Mouse (Mus musculus): ENCODE data around the gene Eral1. TPM values are rescaled to one million over a fixed set of nuclear protein-coding genes. Genes with fewer than 3 reads are reported as not detected.

Eral1 gene
- polyA plus RNA-seq, 1 experiment from 2014 or later, result 12.8 TPM

GRCm38 (mm10) chr11:78113616-78114015, 33.4 kb upstream of the Eral1 start:
- ATAC-seq (ENCODE audit: low FRiP score, low TSS enrichment) (no peak), DNase-seq (ENCODE audit: low spot score) (no peak)
- Histone ChIP-seq H3K27me3 (ENCODE audit: control insufficient read depth, insufficient read depth, low read length) (no peaks in the 10 kb centered on the region), H3K9me3 (ENCODE audit: control insufficient read depth, low read length) (no peaks in the 10 kb centered on the region), H3K36me3 (ENCODE audit: control insufficient read depth, insufficient read depth, low read length) (no peaks in the 10 kb centered on the region), H3K4me2 (replicated peaks; ENCODE audit: low read depth) (no peak overlapping the region), H3K4me1 (replicated peaks; ENCODE audit: control insufficient read depth, insufficient read depth) (no peaks in the 10 kb centered on the region), H3K4me3 (ENCODE audit: low read depth, low read length) (no peak overlapping the region), H3K27ac (replicated peaks) (no peak overlapping the region), H3K9ac (ENCODE audit: low read length) (no peak overlapping the region)
- no peak for TF ChIP-seq EP300 (optimal IDR thresholded peaks at IDR 0.05)
- TF ChIP-seq CTCF (IDR thresholded peaks at IDR 0.05; ENCODE audit: low read depth), result no peak
- 82% methylated on average over 2 of the region's 2 CpGs for WGBS

GRCm38 (mm10) chr11:78104501-78104900, 24.3 kb upstream of the Eral1 start:
- H3K27ac ChIP-seq (replicated peaks), result no peak overlapping the region
- H3K9me3 ChIP-seq (ENCODE audit: control insufficient read depth, low read length), result no peaks in the 10 kb centered on the region
- no peak overlapping the region for H3K4me2 ChIP-seq (replicated peaks; ENCODE audit: low read depth)
- ATAC-seq (ENCODE audit: low FRiP score, low TSS enrichment), result no peak
- no peak overlapping the region for H3K4me3 ChIP-seq (ENCODE audit: low read depth, low read length)
- H3K4me1 ChIP-seq (replicated peaks; ENCODE audit: control insufficient read depth, insufficient read depth), result no peaks in the 10 kb centered on the region
- 96% methylated on average over 5 of the region's 5 CpGs for WGBS
- no peak overlapping the region for H3K9ac ChIP-seq (ENCODE audit: low read length)
- H3K36me3 ChIP-seq (ENCODE audit: control insufficient read depth, insufficient read depth, low read length), result no peaks in the 10 kb centered on the region
- TF ChIP-seq EP300 (optimal IDR thresholded peaks at IDR 0.05) (no peak), CTCF (IDR thresholded peaks at IDR 0.05; ENCODE audit: low read depth) (no peak)
- no peak for DNase-seq (ENCODE audit: low spot score)
- H3K27me3 ChIP-seq (ENCODE audit: control insufficient read depth, insufficient read depth, low read length), result no peaks in the 10 kb centered on the region

- WGBS, result 65% methylated on average over 5 of the region's 5 CpGs
- H3K9me3 ChIP-seq (ENCODE audit: control insufficient read depth, low read length), result no peaks in the 10 kb centered on the region
- ATAC-seq (ENCODE audit: low FRiP score, low TSS enrichment), result no peak
Observed at GRCm38 (mm10) chr11:78102958-78103747, 23.0 kb upstream of the Eral1 start.

GRCm38 (mm10) chr11:78102142-78102541, 22.0 kb upstream of the Eral1 start:
- Histone ChIP-seq H3K9me3 (ENCODE audit: control insufficient read depth, low read length) (no peaks in the 10 kb centered on the region), H3K36me3 (ENCODE audit: control insufficient read depth, insufficient read depth, low read length) (no peaks in the 10 kb centered on the region), H3K27me3 (ENCODE audit: control insufficient read depth, insufficient read depth, low read length) (no peaks in the 10 kb centered on the region), H3K27ac (replicated peaks) (no peak overlapping the region), H3K4me1 (replicated peaks; ENCODE audit: control insufficient read depth, insufficient read depth) (no peaks in the 10 kb centered on the region), H3K4me2 (replicated peaks; ENCODE audit: low read depth) (no peak overlapping the region), H3K9ac (ENCODE audit: low read length) (no peak overlapping the region), H3K4me3 (ENCODE audit: low read depth, low read length) (no peak overlapping the region)
- TF ChIP-seq CTCF (IDR thresholded peaks at IDR 0.05; ENCODE audit: low read depth) (no peak), EP300 (optimal IDR thresholded peaks at IDR 0.05) (no peak)
- 74% methylated on average over 5 of the region's 5 CpGs for WGBS
- DNase-seq (ENCODE audit: low spot score) (no peak), ATAC-seq (ENCODE audit: low FRiP score, low TSS enrichment) (no peak)

More at GRCm38 (mm10) chr11:78102958-78103747, 23.0 kb upstream of the Eral1 start:
- Histone ChIP-seq H3K4me1 (replicated peaks; ENCODE audit: control insufficient read depth, insufficient read depth) (no peaks in the 10 kb centered on the region), H3K27ac (replicated peaks) (no peak overlapping the region), H3K4me3 (ENCODE audit: low read depth, low read length) (no peak overlapping the region), H3K36me3 (ENCODE audit: control insufficient read depth, insufficient read depth, low read length) (no peaks in the 10 kb centered on the region), H3K9ac (ENCODE audit: low read length) (no peak overlapping the region), H3K27me3 (ENCODE audit: control insufficient read depth, insufficient read depth, low read length) (no peaks in the 10 kb centered on the region), H3K4me2 (replicated peaks; ENCODE audit: low read depth) (no peak overlapping the region)
- TF ChIP-seq EP300 (optimal IDR thresholded peaks at IDR 0.05) (no peak), CTCF (IDR thresholded peaks at IDR 0.05; ENCODE audit: low read depth) (peak; percentile 52)
- no peak for DNase-seq (ENCODE audit: low spot score)

GRCm38 (mm10) chr11:78100746-78101145, 20.6 kb upstream of the Eral1 start:
- WGBS, result 78% methylated on average over 11 of the region's 11 CpGs
- no peak for TF ChIP-seq CTCF (IDR thresholded peaks at IDR 0.05; ENCODE audit: low read depth)
- TF ChIP-seq EP300 (optimal IDR thresholded peaks at IDR 0.05), result no peak
- no peak for DNase-seq (ENCODE audit: low spot score)
- Histone ChIP-seq H3K4me2 (replicated peaks; ENCODE audit: low read depth) (no peak overlapping the region), H3K27ac (replicated peaks) (no peak overlapping the region), H3K9ac (ENCODE audit: low read length) (no peak overlapping the region), H3K9me3 (ENCODE audit: control insufficient read depth, low read length) (no peaks in the 10 kb centered on the region), H3K4me1 (replicated peaks; ENCODE audit: control insufficient read depth, insufficient read depth) (0 out of 2 replicates have a peak, but pooled peaks cover 3% of the 10 kb centered on the region), H3K4me3 (ENCODE audit: low read depth, low read length) (no peak overlapping the region), H3K36me3 (ENCODE audit: control insufficient read depth, insufficient read depth, low read length) (no peaks in the 10 kb centered on the region), H3K27me3 (ENCODE audit: control insufficient read depth, insufficient read depth, low read length) (no peaks in the 10 kb centered on the region)
- ATAC-seq (ENCODE audit: low FRiP score, low TSS enrichment), result no peak

- H3K9me3 ChIP-seq (ENCODE audit: control insufficient read depth, low read length), result no peaks in the 10 kb centered on the region
- ATAC-seq (ENCODE audit: low FRiP score, low TSS enrichment) (no peak), DNase-seq (ENCODE audit: low spot score) (no peak)
- H3K9ac ChIP-seq (ENCODE audit: low read length), result peak overlapping the region; percentile 31; the same call in 1 of the 2 replicates
- 0 out of 2 replicates have a peak, but pooled peaks cover 3% of the 10 kb centered on the region for H3K4me1 ChIP-seq (replicated peaks; ENCODE audit: control insufficient read depth, insufficient read depth)
- no peak for TF ChIP-seq EP300 (optimal IDR thresholded peaks at IDR 0.05)
- no peak for TF ChIP-seq CTCF (IDR thresholded peaks at IDR 0.05; ENCODE audit: low read depth)
- no peaks in the 10 kb centered on the region for H3K27me3 ChIP-seq (ENCODE audit: control insufficient read depth, insufficient read depth, low read length)
- H3K4me3 ChIP-seq (ENCODE audit: low read depth, low read length), result no peak overlapping the region
- H3K27ac ChIP-seq (replicated peaks), result no peak overlapping the region
- H3K36me3 ChIP-seq (ENCODE audit: control insufficient read depth, insufficient read depth, low read length), result no peaks in the 10 kb centered on the region
- H3K4me2 ChIP-seq (replicated peaks; ENCODE audit: low read depth), result no peak overlapping the region
- WGBS, result 27% methylated on average over 3 of the region's 3 CpGs
Observed at GRCm38 (mm10) chr11:78097077-78097476, 16.9 kb upstream of the Eral1 start.
